Mouse (Mus musculus): ENCODE measurements around the gene Prkcb. TPM values are rescaled to one million over a fixed set of nuclear protein-coding genes. Genes with fewer than 3 reads are reported as not detected.

The Prkcb gene
- polyA plus RNA-seq, 1 experiment from 2014 or later = 4.0 TPM

DNA sequence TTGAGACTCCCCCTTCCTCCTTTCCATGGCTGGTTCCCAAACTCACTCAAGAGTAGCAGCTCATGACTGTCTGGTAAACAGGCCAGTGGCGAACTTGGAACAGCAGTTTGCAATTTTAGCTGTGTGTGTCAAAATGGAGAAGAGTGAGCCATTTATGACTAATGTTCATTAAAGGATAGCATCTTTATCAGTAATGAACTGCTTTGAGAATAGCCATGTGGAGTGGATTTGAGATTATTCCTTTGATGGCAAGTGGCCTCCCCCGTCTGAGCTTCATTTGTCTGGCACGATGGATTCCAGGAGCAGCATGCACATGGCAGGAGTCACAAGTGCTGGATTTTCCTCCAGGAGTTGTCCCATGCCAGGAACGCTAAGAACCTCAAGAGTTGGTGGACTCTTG lies 281.9 kb downstream of the Prkcb start:
- Histone ChIP-seq H3K36me3 (replicated peaks) (no peaks in the 10 kb centered on the region), H3K4me3 (replicated peaks) (no peak overlapping the region), H3K4me2 (no peak overlapping the region), H3K4me1 (replicated peaks) (no peaks in the 10 kb centered on the region), H3K27ac (replicated peaks) (no peak overlapping the region), H3K27me3 (no peaks in the 10 kb centered on the region), H3K9ac (no peak overlapping the region), H3K9me3 (replicated peaks) (no peaks in the 10 kb centered on the region)
- no peak for ATAC-seq (ENCODE audit: insufficient read depth)
- 64% methylated on average over 4 of the region's 4 CpGs for WGBS (ENCODE audit: insufficient replicate concordance)

DNA sequence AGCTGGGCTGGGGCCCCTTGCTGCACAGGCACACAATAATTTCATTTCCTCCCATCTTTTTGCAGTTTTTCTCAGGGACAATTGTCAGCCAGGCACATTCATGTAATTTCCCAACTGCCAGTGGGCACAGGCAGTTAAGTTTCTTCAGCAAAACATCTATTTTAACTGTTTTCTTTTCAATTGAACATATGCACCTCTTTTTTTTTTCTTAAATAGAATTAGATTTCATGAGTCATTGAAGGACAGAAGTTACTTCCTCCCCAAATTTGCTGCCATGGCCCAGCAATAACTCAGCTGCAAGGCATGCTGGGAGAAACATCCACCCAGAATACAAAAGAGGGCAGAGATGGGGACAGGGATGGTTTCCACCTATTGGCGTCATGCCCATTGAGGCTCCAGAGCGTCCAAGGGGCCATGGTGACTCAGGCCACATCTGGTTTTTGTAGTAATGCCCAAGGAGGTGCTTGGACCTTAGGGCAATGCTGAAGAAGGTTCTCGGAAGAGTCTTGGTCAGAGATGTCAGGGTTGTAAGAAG lies 284.6 kb downstream of the Prkcb start:
- Histone ChIP-seq H3K27me3 (no peaks in the 10 kb centered on the region), H3K9me3 (replicated peaks) (no peaks in the 10 kb centered on the region), H3K4me3 (replicated peaks) (no peak overlapping the region), H3K27ac (replicated peaks) (no peak overlapping the region), H3K4me2 (no peak overlapping the region), H3K9ac (no peak overlapping the region), H3K36me3 (replicated peaks) (no peaks in the 10 kb centered on the region), H3K4me1 (replicated peaks) (no peaks in the 10 kb centered on the region)
- no peak for ATAC-seq (ENCODE audit: insufficient read depth)
- 51% methylated on average over 3 of the region's 3 CpGs for WGBS (ENCODE audit: insufficient replicate concordance)

DNA sequence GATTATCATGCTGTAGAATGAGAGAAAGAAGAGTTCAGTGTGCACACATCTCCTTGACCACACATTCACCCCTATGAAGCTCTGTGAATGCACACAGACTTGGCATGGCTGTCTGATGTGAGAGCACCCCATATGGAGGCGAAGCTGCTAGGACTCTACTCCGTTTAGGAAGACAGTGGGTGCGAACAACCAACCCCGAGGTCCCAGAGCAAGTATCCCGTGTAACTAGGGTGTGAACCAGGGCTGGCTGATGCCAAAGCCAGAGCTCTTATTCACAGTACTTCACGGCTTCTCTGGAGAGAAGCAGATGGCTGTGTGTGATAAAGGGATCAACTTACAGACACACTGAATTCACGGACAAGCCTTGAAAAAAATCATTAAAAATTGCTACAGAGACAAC lies 285.9 kb downstream of the Prkcb start:
- no peaks in the 10 kb centered on the region for H3K27me3 ChIP-seq
- 52% methylated on average over 7 of the region's 7 CpGs for WGBS (ENCODE audit: insufficient replicate concordance)
- H3K36me3 ChIP-seq (replicated peaks) = no peaks in the 10 kb centered on the region
- H3K9me3 ChIP-seq (replicated peaks) = no peaks in the 10 kb centered on the region
- no peak overlapping the region for H3K4me2 ChIP-seq
- H3K27ac ChIP-seq (replicated peaks) = no peak overlapping the region
- no peaks in the 10 kb centered on the region for H3K4me1 ChIP-seq (replicated peaks)
- no peak for ATAC-seq (ENCODE audit: insufficient read depth)
- H3K4me3 ChIP-seq (replicated peaks) = no peak overlapping the region
- H3K9ac ChIP-seq = no peak overlapping the region

DNA sequence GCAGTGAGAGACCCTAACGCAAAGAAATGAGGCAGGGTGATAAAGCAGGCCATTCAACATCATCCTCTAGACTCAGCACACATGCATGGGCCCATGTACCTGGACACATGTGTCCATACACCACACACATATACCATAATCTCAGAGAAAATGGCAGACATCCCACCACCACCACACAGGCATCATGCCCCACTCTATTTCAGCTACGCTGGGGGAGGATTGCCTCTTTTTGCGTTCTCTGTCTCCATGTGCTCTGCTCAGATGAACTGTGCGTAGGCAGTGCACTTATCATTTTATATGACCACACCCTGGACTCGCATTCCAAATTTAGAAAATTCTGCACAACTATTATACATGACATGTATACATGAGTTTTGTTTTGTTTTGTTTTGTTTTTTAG lies 286.5 kb downstream of the Prkcb start:
- Histone ChIP-seq H3K9ac (no peak overlapping the region), H3K4me3 (replicated peaks) (no peak overlapping the region), H3K36me3 (replicated peaks) (no peaks in the 10 kb centered on the region), H3K27ac (replicated peaks) (no peak overlapping the region), H3K27me3 (no peaks in the 10 kb centered on the region), H3K4me2 (no peak overlapping the region), H3K4me1 (replicated peaks) (no peaks in the 10 kb centered on the region), H3K9me3 (replicated peaks) (no peaks in the 10 kb centered on the region)
- no peak for ATAC-seq (ENCODE audit: insufficient read depth)
- WGBS (ENCODE audit: insufficient replicate concordance) = 69% methylated on average over 5 of the region's 5 CpGs

DNA sequence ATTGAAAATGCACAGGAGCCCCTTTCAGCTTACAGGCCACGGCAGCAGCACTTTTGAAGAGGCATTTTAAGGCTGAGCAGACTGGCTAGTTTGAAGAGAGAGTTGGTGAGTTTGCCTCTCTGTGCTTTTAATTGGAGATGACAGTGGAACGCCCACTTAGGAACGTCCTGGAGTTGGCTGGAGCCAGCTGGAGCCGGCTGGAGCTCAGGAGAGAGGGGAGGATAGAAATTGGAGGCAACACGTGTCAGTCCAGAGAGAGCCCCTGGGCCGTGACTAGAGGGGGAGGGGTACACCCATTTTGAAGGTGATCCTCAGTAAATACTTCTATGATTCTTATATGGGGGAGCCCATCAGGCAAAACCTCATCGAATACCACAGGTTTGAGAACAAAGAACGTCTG lies 287.0 kb downstream of the Prkcb start:
- WGBS (ENCODE audit: insufficient replicate concordance) = 47% methylated on average over 8 of the region's 8 CpGs
- no peak for ATAC-seq (ENCODE audit: insufficient read depth)

DNA sequence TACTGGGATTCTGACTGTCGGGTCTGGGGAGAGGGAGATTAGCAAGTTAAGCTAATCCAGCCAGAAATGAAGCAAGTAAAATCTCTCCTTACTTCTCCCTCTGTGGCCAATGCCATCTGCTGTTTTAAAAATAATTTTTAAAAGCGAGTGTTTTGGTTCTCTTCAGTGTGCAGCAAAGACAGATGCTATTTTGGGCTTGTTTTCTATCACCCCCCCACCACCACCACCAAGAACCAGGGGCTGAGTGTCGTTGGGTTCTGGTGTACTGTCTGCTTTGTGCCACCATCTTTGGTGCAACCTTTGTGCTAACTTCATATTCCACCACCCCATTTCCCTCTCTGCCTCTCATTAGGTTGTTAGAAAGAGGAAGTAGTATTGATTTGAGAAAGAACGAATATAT lies 289.0 kb downstream of the Prkcb start:
- Histone ChIP-seq H3K36me3 (replicated peaks) (no peaks in the 10 kb centered on the region), H3K9ac (no peak overlapping the region), H3K9me3 (replicated peaks) (no peaks in the 10 kb centered on the region), H3K4me1 (replicated peaks) (no peaks in the 10 kb centered on the region), H3K27me3 (no peaks in the 10 kb centered on the region), H3K4me3 (replicated peaks) (no peak overlapping the region), H3K4me2 (no peak overlapping the region), H3K27ac (replicated peaks) (no peak overlapping the region)
- no peak for ATAC-seq (ENCODE audit: insufficient read depth)
- WGBS (ENCODE audit: insufficient replicate concordance) = 51% methylated on average over 4 of the region's 4 CpGs

More for the DNA sequence above, 287.0 kb downstream of the Prkcb start:
- H3K9me3 ChIP-seq (replicated peaks) = no peaks in the 10 kb centered on the region
- no peaks in the 10 kb centered on the region for H3K27me3 ChIP-seq
- H3K4me1 ChIP-seq (replicated peaks) = no peaks in the 10 kb centered on the region
- no peak overlapping the region for H3K27ac ChIP-seq (replicated peaks)
- H3K4me2 ChIP-seq = no peak overlapping the region
- H3K36me3 ChIP-seq (replicated peaks) = no peaks in the 10 kb centered on the region
- no peak overlapping the region for H3K9ac ChIP-seq
- H3K4me3 ChIP-seq (replicated peaks) = no peak overlapping the region

DNA sequence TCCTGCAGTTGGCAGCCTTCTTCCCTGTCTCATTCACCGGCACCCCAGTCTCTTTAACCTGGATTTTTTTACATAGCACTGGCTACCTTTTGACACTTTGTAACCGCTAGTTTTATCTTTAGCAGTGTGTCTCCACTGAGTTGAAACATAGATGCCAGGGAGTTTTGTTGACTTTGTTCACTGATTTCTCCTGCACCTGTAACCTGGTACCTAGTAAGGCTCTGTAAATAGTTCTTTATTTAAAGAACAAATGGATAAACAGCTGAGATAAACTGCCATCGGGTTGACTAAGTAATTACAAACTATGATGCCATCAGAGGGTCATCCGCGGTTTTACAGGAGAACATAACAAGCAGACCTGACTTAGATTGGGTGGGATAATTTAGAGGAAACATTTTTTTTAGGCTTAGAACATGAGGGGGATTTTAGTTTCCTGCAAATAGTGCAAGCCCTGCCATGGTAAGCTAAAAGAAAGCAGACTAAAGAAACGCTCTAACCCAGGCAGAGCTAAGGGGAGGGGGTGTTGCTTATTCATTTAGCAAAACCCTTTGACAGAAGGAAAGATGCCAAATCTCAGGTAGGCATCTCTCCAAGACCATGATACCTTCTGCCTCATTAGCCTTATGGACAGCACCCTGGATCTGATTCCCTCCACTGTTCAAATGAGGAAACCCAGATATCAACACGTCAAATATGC lies 291.1 kb downstream of the Prkcb start:
- WGBS (ENCODE audit: insufficient replicate concordance) = 54% methylated on average over 7 of the region's 7 CpGs
- Histone ChIP-seq H3K36me3 (replicated peaks) (no peaks in the 10 kb centered on the region), H3K4me1 (replicated peaks) (no peaks in the 10 kb centered on the region), H3K27me3 (no peaks in the 10 kb centered on the region), H3K9me3 (replicated peaks) (no peaks in the 10 kb centered on the region), H3K4me3 (replicated peaks) (no peak overlapping the region), H3K9ac (no peak overlapping the region), H3K4me2 (no peak overlapping the region), H3K27ac (replicated peaks) (no peak overlapping the region)
- ATAC-seq (ENCODE audit: insufficient read depth) = no peak

DNA sequence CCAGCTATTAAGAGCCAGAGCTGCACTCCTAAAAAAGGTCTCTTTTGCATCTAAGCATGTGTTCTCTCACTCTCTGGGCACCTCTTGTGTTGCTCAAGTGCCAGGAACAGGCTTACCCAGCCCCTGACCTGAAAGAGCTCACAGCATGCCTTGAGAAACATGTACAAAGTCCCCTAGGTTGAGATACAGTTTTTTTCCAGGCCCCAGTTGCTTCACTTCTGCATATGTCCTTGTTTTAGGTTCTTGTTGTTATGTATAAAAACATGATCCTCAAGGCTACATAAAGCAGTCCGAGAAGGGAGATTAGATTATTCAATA lies 291.6 kb downstream of the Prkcb start:
- Histone ChIP-seq H3K9me3 (replicated peaks) (no peaks in the 10 kb centered on the region), H3K27ac (replicated peaks) (no peak overlapping the region), H3K4me3 (replicated peaks) (no peak overlapping the region), H3K4me1 (replicated peaks) (no peaks in the 10 kb centered on the region), H3K36me3 (replicated peaks) (no peaks in the 10 kb centered on the region), H3K4me2 (no peak overlapping the region), H3K27me3 (no peaks in the 10 kb centered on the region), H3K9ac (no peak overlapping the region)
- WGBS (ENCODE audit: insufficient replicate concordance) = 42% methylated on average over 1 of the region's 1 CpGs
- ATAC-seq (ENCODE audit: insufficient read depth) = no peak

DNA sequence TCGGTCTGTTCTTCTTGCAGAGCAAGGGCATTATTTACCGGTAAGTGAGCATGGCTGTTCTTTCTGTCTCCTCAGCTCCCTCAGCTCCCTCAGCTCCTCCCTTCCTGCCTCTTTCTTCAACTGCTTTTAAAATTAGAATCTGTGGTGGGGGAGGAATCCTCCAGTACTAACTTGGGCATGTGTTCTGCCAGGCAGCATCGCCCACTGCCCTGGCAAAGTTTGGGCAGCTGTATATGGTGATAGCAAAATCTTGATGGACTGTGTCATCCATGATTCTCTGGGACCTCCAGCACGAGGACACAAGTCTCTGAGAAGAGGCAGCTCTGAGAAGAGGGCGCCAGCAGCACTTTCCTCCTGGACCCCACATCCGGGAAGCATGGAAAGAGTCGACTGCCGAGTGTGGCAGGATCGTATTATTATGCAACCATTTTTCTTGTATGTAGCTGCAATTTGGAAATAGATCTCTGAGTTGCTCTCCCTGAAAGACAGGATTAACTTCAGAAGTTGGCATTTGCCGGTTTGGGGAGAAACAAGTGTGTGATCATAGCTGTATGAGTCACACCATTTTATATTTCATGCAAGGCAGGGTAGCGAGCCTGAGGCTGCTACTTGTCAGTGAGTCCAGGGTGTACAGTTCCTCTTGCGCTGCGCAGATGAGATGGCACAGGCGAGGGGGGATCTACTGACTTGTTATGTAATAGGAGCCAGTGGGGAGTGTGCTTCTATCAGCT lies 296.0 kb downstream of the Prkcb start:
- no peaks in the 10 kb centered on the region for H3K36me3 ChIP-seq (replicated peaks)
- H3K4me3 ChIP-seq (replicated peaks) = no peak overlapping the region
- no peaks in the 10 kb centered on the region for H3K27me3 ChIP-seq
- no peak overlapping the region for H3K9ac ChIP-seq
- no peak overlapping the region for H3K27ac ChIP-seq (replicated peaks)
- H3K9me3 ChIP-seq (replicated peaks) = no peaks in the 10 kb centered on the region
- ATAC-seq (ENCODE audit: insufficient read depth) = no peak
- no peaks in the 10 kb centered on the region for H3K4me1 ChIP-seq (replicated peaks)
- 66% methylated on average over 14 of the region's 14 CpGs for WGBS (ENCODE audit: insufficient replicate concordance)
- no peak overlapping the region for H3K4me2 ChIP-seq

DNA sequence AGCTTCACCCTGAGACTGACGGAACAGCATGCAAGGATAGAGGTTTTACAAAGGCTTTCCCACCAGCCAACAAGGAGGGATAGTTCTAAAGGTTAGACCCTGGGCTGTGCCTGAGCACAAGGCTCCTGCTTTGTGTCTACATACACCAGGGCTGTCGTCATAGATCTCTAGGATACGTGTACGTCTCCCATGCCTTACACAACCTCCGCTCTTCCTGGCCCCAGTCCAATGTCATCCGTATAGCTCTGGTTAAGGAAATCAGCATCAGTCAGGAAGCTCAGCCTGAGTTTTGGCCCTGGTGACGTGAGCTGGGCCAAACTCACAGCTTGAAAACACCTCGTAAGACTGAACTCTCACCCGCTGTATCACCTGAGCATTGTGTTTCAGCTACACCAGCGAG lies 307.3 kb downstream of the Prkcb start:
- Histone ChIP-seq H3K4me2 (no peak overlapping the region), H3K4me1 (replicated peaks) (no peaks in the 10 kb centered on the region), H3K27me3 (no peaks in the 10 kb centered on the region), H3K36me3 (replicated peaks) (no peaks in the 10 kb centered on the region), H3K9ac (no peak overlapping the region), H3K27ac (replicated peaks) (no peak overlapping the region), H3K9me3 (replicated peaks) (no peaks in the 10 kb centered on the region), H3K4me3 (replicated peaks) (no peak overlapping the region)
- WGBS (ENCODE audit: insufficient replicate concordance) = 62% methylated on average over 10 of the region's 10 CpGs
- no peak for ATAC-seq (ENCODE audit: insufficient read depth)

DNA sequence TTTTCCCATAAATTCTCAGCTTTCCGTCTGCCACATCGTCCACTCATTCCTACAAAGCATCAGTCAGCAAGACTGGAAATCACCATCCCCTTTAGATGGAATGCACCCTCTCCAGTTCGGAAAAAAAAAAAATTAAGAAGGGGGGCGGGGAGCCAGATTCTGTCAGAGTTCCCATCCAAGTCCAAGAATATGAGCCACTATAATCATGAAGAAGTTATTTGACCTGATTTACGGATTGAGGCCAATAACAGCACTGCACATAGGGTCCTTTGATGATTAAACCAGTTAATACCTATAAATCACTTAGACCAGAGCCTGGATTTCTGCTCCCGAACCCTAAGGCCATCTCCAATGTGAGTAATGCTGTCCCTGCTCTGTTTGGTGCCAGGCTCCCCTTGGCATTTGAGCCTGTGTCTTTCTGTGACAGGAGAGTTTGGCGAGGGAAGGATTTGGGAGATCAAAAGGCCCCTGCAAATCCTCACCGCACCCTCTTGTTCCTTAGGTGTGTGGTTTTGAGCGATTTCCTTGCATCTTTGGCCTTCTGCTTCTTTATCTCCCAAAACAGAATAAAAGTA lies 308.1 kb downstream of the Prkcb start:
- Histone ChIP-seq H3K4me3 (replicated peaks) (no peak overlapping the region), H3K27ac (replicated peaks) (no peak overlapping the region), H3K27me3 (no peaks in the 10 kb centered on the region), H3K9me3 (replicated peaks) (no peaks in the 10 kb centered on the region), H3K9ac (no peak overlapping the region), H3K4me1 (replicated peaks) (no peaks in the 10 kb centered on the region), H3K4me2 (no peak overlapping the region), H3K36me3 (replicated peaks) (no peaks in the 10 kb centered on the region)
- 53% methylated on average over 9 of the region's 9 CpGs for WGBS (ENCODE audit: insufficient replicate concordance)
- ATAC-seq (ENCODE audit: insufficient read depth) = no peak

Data from liver, embryonic 15.5 days (tissue).